Mouse (Mus musculus) kidney, adult 2 months (tissue): ENCODE data around the gene Lrba.

Experiments
- CTCF ChIP-seq: fragments of 200-500 bp; conservative IDR thresholded peaks from 2 replicates; pipeline ENCODE4 v1.5.1; 2011; ENCODE audit warnings: low read depth, mild to moderate bottlenecking, control low read depth, low read length, moderate library complexity, mixed read lengths; ENCODE audit not compliant: insufficient read depth, insufficient read length
- POLR2A ChIP-seq: fragments of 200-500 bp; IDR thresholded peaks from one replicate; pipeline ENCODE4 v1.6.1; 2011; ENCODE audit warnings: low read depth, low read length, control low read depth

DNA sequence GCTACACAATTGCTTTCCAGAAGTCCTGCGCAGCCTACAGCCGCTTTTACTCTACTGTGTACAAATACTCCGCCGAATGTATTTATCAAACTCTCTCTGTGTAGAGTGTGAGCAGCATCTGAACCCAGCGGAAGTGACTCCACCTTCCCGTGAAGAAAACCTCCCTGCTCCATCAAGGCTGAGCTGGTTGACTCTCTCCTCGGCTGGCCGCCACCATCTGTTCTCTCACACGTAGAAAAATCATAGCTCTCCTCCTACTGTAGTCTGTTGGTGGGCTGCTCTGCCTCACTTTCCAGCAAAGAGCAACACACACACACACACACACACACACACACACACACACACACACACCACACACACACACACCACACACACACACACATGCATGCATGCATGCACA, 584.7 kb downstream of the Lrba start:
- TF ChIP-seq POLR2A: no peak
- TF ChIP-seq CTCF: no peak
